Mouse (Mus musculus) lung, postnatal 10 days (tissue): ENCODE results near the gene Prdm5.

Experiments used
- DNase-seq: peaks from one replicate; pipeline ENCODE4 v3.0.0; 2021

Prdm5 gene

DNA sequence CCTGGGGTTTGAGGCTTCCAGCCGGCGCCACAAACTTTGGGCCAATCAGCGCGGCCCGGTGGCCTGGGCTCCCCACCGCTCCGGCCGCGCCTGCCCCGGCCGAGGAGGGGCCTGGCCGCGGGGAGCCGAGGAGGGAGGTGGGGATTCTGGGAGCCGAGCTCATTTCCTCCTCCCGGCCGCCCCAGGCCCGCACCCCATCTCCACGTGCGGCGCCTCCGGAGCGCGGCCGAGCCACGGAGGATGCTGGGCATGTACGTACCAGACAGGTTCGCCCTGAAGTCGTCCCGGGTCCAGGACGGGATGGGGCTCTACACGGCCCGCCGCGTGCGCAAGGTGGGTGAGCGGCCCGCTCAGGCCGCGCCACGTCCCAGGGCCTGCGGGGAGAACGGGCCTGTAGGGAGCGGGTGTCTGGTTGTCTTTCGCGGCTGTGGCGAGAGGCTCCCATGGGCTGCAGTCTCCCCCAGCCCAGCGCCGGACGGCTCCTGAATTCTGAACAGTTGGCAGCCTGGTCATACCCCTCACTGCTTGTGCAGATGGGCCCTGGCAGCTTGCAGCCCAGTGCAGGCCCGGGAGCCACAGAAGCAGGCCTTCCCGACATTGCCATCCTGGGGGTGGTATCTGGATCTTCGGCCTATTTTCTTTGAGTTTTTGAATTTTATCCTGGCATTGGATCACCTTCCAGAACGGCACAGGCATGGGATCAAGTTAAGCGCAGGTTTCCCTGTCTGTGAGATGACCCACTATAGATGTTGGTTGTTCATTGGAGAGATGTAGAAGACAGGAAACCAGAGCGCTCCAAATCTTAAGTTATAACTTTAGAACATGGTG is at the start of gene Prdm5:
Gene Prdm5 (plus strand): TSS at position 128 of the 828 bp plus-strand sequence.
- peak; percentile 72 for DNase-seq

GRCm38 (mm10) chr6:65739442-65739841 is 39.3 kb upstream of the Prdm5 start:
- no peak for DNase-seq

DNA sequence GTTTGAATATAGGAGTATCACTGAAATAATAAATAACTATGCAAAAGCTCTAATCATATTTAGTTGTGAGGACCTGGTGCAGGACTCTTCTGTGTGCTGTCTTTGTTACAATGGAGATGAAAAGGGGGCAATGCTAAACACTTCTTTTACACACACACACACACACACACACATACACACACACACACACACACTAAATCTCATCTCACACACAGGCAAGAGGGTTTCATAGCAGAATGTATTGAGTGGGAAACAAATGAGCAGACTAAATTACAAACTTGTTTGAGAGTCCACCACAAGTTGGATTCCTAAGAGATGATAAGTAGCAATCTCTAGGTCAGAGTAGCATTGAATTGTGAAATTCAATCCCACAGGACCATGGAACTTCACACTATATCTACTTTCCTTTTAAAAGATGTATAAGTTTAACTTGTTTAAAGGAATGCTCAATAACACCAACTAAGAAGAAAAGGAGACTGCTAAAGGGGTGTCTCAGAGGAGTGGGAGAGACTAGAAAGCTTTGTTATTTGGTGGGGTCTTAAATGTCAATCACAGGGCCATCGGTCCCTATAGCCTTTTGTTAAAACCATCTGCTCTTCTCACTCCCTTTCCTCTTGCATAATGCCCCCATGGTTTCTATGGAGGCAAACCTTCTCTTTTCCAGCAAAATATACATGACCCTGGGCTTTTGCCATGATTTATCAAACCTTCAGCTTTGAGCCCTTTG is 35.5 kb upstream of the Prdm5 start:
- DNase-seq, result no peak

DNA sequence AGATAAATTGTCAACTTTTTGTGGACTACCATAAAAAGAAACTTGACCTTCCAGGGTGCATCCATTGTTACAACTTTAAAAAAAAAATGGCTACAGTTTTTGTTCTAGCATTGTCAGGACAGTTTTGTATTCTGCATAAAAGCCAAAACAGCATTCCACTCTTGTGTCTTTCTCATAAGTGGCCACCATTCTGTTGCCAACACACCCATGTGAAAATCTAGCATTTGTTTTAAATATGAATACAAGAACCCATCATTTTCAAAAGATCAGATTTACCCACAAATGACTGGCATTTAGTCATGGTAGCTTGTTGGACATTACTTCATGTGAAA is 35.0 kb upstream of the Prdm5 start:
- no peak for DNase-seq

GRCm38 (mm10) chr6:65758214-65758613 is 20.6 kb upstream of the Prdm5 start:
- no peak for DNase-seq

- DNase-seq, result no peak
These were observed 19.6 kb upstream of the Prdm5 start for GRCm38 (mm10) chr6:65759174-65759573.

DNA sequence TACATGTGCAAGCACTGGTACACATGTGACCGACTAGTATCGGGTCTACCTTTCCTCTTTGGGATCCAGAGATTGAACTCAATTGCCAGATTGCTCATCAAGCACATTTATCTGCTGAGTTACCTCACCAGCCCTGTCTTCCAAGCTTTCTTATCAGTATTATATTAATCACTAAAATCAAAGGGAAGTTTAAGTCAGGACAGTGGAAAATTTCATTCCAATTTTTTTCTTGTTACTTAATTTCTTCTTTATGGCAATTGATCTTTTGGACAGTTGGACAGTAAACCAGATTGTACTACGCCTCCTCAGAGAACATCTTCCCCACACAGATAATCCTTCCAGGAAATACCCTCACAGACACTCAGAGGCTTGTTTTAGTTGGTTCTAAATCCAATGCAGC is 18.7 kb upstream of the Prdm5 start:
- no peak for DNase-seq

- DNase-seq, result no peak
These were observed 14.3 kb upstream of the Prdm5 start for GRCm38 (mm10) chr6:65764459-65764858.

- peak; percentile 10 for DNase-seq
These were observed 13.7 kb upstream of the Prdm5 start for GRCm38 (mm10) chr6:65765057-65765456.

- no peak for DNase-seq
These were observed 12.9 kb upstream of the Prdm5 start for GRCm38 (mm10) chr6:65765752-65766397.

DNA sequence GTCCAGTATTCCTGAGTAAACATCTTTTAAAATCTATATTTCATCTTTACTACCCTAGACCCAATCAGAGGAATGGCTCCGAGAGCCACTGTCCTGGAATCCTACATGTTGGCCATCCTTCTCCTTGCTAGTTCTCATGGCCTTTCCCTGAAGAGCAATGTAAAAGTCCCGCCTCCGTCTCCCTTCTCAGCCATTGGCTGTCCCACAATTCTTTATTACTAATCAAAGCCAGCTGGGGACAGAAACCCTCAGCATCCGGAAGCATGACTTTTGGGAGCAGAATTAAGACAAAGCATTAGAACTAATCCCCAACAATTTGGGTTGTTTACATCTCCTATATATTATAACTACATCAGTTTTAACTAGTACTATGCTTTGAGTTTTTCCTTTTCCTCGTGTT is 10.9 kb upstream of the Prdm5 start:
- DNase-seq, result no peak

DNA sequence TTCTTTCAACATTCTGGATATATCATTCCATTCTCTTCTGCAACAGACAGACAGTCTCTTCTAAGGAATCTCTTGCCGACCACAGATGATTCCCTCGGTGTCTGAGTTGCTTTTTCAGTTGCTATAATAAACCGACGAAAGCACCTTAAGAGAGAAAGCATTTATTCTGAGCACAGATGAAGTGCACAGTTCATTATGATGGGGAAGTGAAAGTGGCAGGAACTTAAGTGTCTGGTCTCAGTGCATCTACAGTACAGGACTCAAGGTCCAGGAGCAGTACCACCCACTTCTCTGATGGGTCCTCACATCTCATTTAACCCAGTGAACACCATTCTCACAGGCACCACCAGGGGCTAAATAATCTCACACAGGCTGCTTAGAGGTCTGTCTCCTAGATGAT is 5.2 kb upstream of the Prdm5 start:
- no peak for DNase-seq

DNA sequence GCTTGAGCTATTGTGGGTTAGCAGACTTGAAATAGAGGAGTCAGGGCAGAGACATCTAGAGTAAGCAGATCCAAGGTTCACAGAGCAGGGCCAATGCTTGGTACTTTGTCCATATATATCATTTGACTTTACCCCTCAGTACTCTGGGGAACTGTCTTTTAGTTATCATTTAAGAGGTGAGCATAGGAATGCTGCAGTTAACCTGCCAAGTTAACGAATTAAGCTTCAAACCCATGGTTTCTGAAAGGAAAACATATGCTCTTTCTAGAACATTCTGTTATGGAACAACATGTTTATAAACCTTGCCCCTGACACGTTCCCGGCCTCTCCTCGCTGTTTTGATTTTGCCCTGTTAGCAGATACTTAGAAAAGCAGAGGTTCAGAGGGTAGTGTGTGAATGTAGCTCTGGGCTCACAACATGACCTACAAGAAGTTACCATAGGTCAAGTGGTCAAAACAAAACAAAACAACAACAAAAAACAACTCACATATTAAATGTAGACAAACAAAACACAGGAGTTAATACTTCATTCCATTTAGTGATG is 973 bp downstream of the Prdm5 start:
- no peak for DNase-seq

DNA sequence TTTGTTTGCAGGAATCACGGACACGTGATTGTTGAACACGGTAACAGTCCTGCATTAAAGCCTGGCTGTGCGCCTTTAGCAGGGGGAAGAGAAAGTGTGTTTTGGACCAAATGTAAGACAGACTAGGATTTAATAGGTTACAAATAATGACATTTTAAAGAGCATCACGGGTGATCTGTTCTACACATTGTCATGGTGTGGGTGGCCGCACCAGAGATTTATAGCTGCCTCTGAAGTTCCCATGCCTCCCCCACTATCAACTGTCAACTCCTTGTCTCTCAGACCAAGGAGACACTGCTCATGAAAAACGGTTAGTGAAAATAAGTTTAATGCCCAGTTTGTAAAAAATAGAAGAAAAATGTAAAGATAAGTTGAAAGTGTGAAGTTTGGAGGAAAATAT is 2.7 kb downstream of the Prdm5 start:
- DNase-seq, result no peak

GRCm38 (mm10) chr6:65783670-65784069 is 4.9 kb downstream of the Prdm5 start:
- no peak for DNase-seq

DNA sequence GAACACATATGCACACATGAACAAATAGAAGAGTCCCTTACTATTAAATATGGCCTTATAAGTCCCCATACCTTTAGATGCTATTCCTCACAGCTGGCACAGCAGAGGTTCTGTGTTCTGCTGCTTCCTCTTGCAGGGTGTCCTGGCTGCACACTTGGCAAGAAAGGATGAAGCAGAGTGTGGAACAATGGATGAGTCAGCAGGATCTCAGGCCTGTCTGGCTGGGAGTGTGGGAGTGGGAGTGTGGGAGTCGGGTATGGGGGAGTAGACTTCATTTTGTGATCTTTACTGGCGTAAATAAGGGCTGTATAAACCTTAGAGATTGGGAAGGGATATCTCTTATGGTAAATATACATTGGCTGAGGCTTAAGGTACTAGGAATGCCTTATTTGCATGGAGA is 14.1 kb downstream of the Prdm5 start:
- DNase-seq, result no peak

GRCm38 (mm10) chr6:65796552-65796951 is 17.8 kb downstream of the Prdm5 start:
- DNase-seq, result no peak

DNA sequence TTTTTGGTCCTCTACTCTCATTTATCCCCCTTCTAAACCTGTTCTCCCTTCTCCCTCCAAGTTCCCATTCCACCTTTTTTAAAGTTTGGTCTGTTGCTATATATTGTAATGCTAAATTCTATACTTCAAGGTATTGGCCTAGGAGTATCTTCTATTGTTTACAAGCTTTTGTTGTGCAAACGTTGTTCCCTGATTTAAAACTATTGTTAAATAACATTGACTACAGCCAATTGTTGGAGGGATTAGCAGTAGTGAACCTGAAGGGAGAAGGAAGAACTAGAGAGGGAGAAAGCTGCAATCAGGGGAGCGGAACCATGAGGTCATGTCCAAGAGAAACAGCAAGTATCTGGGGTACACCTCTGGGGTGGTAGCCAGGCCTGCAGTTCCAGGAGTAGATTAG is 18.5 kb downstream of the Prdm5 start:
- no peak for DNase-seq

DNA sequence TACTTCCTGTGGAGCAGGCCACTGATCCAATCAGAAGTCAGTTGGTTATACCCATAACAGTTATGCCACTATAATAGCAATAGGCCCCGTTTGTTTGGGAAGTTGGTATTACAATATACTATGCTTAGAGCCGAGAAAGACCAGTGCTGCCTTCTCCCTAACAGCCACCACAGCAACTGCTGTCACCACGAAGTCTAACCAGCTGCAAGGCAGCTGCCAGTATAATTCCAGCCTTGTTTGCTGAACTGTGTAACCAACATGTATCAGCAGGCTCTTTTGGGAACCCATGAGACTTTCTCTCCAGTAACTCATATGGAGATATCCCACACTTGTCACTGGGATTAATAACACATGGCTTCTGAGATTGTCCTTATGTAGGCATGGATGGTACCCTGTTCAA is 19.6 kb downstream of the Prdm5 start:
- DNase-seq, result no peak

GRCm38 (mm10) chr6:65811685-65812084 is 32.9 kb downstream of the Prdm5 start:
- DNase-seq, result no peak

DNA sequence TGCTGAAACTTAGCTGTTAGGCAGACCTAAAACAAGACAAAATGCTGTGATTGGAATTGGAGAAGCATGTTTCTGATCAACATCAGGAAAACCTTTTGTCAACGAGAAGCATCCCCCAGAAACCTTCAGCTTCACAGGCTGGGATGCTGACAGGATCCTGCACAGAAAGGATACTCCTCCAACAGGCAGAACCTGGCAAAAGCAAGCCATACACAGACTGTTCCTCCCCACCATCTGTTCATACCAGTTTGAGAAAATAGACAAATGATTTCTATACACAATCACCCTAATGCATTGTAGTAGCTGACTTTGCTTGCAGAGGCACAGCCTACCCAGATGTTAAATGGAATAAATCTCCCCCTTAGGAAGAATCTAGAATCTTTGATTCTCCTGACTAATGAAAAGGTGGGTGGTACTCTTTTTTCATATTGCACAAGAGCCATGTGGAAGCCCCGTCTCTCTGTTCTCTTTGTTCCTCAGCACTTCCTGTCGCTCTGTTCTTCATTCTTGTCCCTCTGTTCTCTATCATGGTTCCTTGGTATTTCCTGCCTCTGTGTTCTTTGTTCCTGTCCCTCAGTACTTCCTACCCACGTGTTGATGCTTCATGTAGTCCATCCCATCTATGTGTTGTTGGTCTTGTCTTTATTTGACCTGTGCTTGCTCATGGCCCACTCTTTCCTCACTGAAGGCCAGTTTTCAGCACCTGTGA is 39.4 kb downstream of the Prdm5 start:
- no peak for DNase-seq

DNA sequence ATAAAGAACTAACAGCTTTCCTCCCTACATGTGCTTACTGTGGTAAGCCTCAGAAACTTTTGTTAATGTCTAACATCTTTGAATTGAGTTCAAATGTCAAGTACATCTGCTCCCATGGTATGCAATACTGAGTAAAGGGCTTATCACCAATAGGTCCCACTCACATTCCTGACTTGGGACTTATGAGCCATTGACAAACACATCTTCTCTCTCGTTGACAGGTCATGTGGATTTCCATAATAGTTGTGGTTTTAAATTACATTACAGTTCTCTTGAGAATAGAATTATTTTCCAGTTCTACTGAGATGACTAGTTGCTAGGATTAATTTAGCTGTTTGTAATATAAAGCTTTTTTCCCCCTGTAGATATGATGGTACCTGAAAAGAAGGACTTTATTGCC is 49.9 kb downstream of the Prdm5 start:
- no peak for DNase-seq

GRCm38 (mm10) chr6:65831443-65831842 is 52.7 kb downstream of the Prdm5 start:
- no peak for DNase-seq
